Mouse (Mus musculus) lung, adult 2 months (tissue): ENCODE measurements around the gene Kmt2b.

ENCODE experiments used
- CTCF ChIP-seq: fragments of 200-500 bp; IDR thresholded peaks from 2 replicates; pipeline ENCODE4 v1.5.1; 2011; ENCODE audit warnings: mild to moderate bottlenecking, low read length, control low read depth; ENCODE audit not compliant: insufficient read depth
- POLR2A ChIP-seq: fragments of 200-500 bp; IDR thresholded peaks from 2 replicates; pipeline ENCODE4 v1.6.1; 2011; ENCODE audit warnings: low read depth, mild to moderate bottlenecking, control low read depth, low read length, borderline replicate concordance; ENCODE audit errors: extremely low read depth

GRCm38 (mm10) chr7:30520396-30520795, 68.1 kb downstream of the Kmt2b start:
- TF ChIP-seq POLR2A (no peak), CTCF (no peak)
